Mouse (Mus musculus) bone marrow, adult 2 months (tissue): Measurements from ENCODE around the gene Shmt1.

Source experiments
- CTCF ChIP-seq: fragments of 200-500 bp; IDR thresholded peaks from 2 replicates; pipeline ENCODE4 v1.5.1; 2011; ENCODE audit warnings: low read length, control low read depth; ENCODE audit not compliant: control insufficient read depth, insufficient read depth
- POLR2A ChIP-seq: fragments of 200-500 bp; IDR thresholded peaks from 2 replicates; pipeline ENCODE4 v1.6.1; 2011; ENCODE audit warnings: low read depth, mild to moderate bottlenecking, control low read depth, low read length, borderline replicate concordance; ENCODE audit not compliant: control insufficient read depth

- TF ChIP-seq CTCF, result no peak
- no peak for TF ChIP-seq POLR2A
Observed at GRCm38 (mm10) chr11:60777801-60778370, 33.6 kb downstream of the Shmt1 start.
